Mouse (Mus musculus) megakaryocyte, embryonic 14.5 days (primary cell): Measurements from ENCODE around the gene Rassf8. TPM values are rescaled to one million over a fixed set of nuclear protein-coding genes. Genes with fewer than 3 reads are reported as not detected.

Experiments
- H3K27me3 ChIP-seq: replicated peaks from 2 replicates; pipeline ENCODE3; 2012; ENCODE audit warnings: inconsistent platforms
- H3K36me3 ChIP-seq: replicated peaks from 2 replicates; pipeline ENCODE3; 2012; ENCODE audit warnings: low read length, inconsistent platforms, mixed read lengths
- H3K4me1 ChIP-seq: 2 replicates; pipeline ENCODE4 v1.6.1; 2012; ENCODE audit warnings: inconsistent platforms
- H3K4me3 ChIP-seq: replicated peaks from 2 replicates; pipeline ENCODE3; 2012; ENCODE audit warnings: moderate library complexity, mild to moderate bottlenecking, inconsistent platforms
- H3K9me3 ChIP-seq: 2 replicates; pipeline ENCODE4 v1.6.1; 2012; ENCODE audit warnings: inconsistent platforms
- FLI1 ChIP-seq: IDR thresholded peaks from 2 replicates; pipeline ENCODE4 v1.6.1; 2012; ENCODE audit warnings: low read length, inconsistent platforms, mixed read lengths
- GATA1 ChIP-seq: IDR thresholded peaks from 3 replicates; pipeline ENCODE4 v1.6.1; 2012; ENCODE audit warnings: mixed read lengths, low read length, inconsistent platforms, borderline replicate concordance
- polyA plus RNA-seq: library from polyadenylated mRNA; stranded (reverse); fragments of >175 nt; gene quantifications from 2 replicates; pipeline ENCODE4 v1.2.3, GENCODE M21; 2012; ENCODE audit warnings: low replicate concordance; ENCODE audit not compliant: insufficient read depth

Rassf8 gene
- polyA plus RNA-seq, result 0.77 TPM in 1 of 2 replicates, not detected in the other

- Histone ChIP-seq H3K27me3 (peaks cover 87% of the 10 kb centered on the region), H3K9me3 (peaks cover 20% of the 10 kb centered on the region), H3K36me3 (no peaks in the 10 kb centered on the region), H3K4me3 (peak within 1 kb of the TSS; percentile 91), H3K4me1 (peaks cover 18% of the 10 kb centered on the region)
- TF ChIP-seq GATA1 (no peak), FLI1 (no peak)
These were observed at the start of gene Rassf8 for GRCm38 (mm10) chr6:145746132-145746849. Rassf8 (plus strand) TSS chr6:145746748.

GRCm38 (mm10) chr6:145701021-145701540, 45.5 kb upstream of the Rassf8 start:
- Histone ChIP-seq H3K4me3 (no peak overlapping the region), H3K9me3 (no peaks in the 10 kb centered on the region), H3K4me1 (no peaks in the 10 kb centered on the region), H3K36me3 (no peaks in the 10 kb centered on the region), H3K27me3 (peaks cover 4% of the 10 kb centered on the region)
- no peak for TF ChIP-seq FLI1
- no peak for TF ChIP-seq GATA1

DNA sequence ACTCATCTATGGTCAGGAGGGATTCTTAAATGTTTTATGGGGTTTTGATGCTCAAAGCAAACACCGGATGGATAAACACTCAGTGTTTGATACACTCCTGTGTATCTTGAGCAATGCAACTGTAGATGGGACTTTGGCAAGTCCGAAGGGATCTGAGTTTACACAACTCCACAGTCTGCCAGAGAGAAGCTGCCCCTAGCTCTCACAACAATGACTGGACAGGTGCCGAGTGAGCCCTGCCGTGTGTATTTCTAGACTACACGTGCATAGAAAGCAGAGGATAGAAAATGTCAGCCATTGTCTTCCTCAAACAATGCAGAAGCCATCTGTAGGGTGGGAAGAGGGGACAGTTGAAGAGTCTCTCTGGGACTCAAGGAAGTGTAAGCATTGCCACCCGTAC, 42.9 kb upstream of the Rassf8 start:
- no peak for TF ChIP-seq FLI1
- TF ChIP-seq GATA1, result no peak
- Histone ChIP-seq H3K4me3 (no peak overlapping the region), H3K27me3 (peaks cover 2% of the 10 kb centered on the region), H3K36me3 (no peaks in the 10 kb centered on the region), H3K4me1 (no peaks in the 10 kb centered on the region), H3K9me3 (no peaks in the 10 kb centered on the region)

DNA sequence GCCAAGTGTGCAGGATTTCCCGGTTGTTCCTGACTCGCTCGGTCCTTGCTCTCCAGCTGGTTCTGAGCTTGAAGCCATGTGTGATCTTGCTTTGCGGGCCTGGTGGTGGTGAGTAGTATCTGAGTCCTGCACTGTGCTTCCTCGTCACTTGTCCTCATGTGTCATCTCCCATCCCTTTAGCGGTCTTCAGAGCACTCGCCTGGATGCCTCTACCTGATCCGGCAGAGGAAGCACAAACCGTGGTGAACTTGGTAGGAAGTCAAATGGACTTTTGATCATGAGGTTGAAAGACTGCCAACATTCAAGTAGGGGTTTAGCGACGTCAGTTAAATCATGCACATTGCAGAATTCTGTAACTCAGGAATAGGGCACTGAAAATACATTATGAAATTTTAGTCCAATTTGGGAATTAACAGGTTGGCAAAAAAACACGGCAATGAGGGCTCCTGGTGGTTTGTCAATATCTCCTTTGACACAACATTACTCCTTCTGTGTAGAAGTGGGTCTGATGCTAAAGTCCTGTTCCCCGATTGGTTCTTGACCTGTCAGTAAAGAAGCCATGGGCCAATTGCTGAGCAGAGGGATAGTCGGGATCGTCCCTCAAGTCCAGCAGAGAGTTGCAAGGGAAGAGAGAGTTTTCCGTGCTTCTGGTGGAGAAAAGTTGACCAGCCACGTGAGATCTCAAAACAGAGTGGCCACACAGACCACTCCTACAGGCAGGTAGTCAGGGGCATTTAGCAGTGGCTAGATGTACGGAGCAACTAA, 36.4 kb upstream of the Rassf8 start:
- H3K4me3 ChIP-seq, result no peak overlapping the region
- H3K4me1 ChIP-seq, result no peaks in the 10 kb centered on the region
- no peaks in the 10 kb centered on the region for H3K36me3 ChIP-seq
- peaks cover 17% of the 10 kb centered on the region for H3K9me3 ChIP-seq
- no peaks in the 10 kb centered on the region for H3K27me3 ChIP-seq
- TF ChIP-seq GATA1, result no peak
- no peak for TF ChIP-seq FLI1

DNA sequence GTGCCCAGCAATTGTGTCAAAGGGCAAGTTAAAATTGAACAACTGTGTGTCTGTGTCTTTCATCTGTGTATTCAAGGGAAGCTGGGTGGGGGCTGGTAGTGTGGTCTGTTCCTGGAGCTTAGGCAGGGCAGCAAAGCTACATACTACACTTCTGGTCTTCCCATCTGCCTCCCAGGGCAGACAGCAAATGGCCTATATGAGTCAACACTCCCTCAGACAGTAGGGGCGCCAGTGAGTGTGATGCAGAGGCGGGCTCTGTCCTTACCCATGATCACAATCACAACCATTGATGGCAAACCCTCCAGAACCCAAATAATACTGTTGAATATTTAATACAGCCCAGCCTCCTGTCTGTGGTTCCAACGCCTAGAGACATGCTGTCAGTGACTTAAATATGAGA, 35.8 kb upstream of the Rassf8 start:
- no peaks in the 10 kb centered on the region for H3K36me3 ChIP-seq
- H3K27me3 ChIP-seq, result no peaks in the 10 kb centered on the region
- no peaks in the 10 kb centered on the region for H3K4me1 ChIP-seq
- H3K9me3 ChIP-seq, result peaks cover 18% of the 10 kb centered on the region
- TF ChIP-seq GATA1 (no peak), FLI1 (no peak)
- H3K4me3 ChIP-seq, result no peak overlapping the region

DNA sequence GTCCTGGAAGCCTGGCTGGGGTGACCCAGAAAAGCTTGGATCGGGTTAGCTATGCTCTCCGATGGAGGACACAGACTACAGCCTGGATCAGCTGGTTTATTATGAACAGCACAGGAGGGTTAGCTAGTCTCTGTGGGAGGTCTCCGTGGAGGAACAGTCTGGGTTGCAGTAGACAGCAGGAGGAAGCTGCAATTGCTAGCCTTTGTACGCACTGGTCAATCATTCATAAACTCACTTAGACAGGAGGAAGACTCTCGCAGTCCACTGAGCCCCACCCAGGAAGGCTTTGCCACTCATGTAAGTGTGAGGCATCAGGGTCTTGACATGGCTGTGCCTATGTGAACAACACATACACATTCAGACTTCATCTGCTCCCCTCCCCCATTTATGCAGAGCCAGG, 35.2 kb upstream of the Rassf8 start:
- no peaks in the 10 kb centered on the region for H3K4me1 ChIP-seq
- no peaks in the 10 kb centered on the region for H3K27me3 ChIP-seq
- no peaks in the 10 kb centered on the region for H3K36me3 ChIP-seq
- no peak for TF ChIP-seq FLI1
- TF ChIP-seq GATA1, result no peak
- peaks cover 18% of the 10 kb centered on the region for H3K9me3 ChIP-seq
- H3K4me3 ChIP-seq, result no peak overlapping the region

GRCm38 (mm10) chr6:145713241-145714114, 33.1 kb upstream of the Rassf8 start:
- Histone ChIP-seq H3K27me3 (no peaks in the 10 kb centered on the region), H3K9me3 (peaks cover 18% of the 10 kb centered on the region), H3K36me3 (no peaks in the 10 kb centered on the region), H3K4me3 (no peak overlapping the region), H3K4me1 (no peaks in the 10 kb centered on the region)
- TF ChIP-seq FLI1, result no peak
- TF ChIP-seq GATA1, result no peak

DNA sequence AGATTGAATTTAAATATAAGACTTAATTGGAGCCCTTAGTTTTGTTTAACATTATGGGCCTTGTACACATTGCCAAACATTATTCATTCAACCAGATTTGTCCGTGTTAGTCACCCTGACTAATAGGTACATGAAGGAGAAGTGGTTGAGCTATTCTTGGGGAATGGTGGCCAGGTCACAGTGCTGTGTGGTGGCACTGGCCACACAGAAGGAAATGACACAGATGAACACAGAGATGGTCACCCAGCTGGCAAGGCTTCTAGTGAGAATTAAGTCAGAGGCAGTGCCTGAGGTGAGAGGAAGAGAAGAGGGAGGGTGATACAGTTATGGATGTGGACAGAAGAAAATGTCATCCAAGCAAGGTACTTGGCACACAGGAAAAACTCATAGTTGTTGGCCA, 32.4 kb upstream of the Rassf8 start:
- TF ChIP-seq GATA1 (no peak), FLI1 (no peak)
- Histone ChIP-seq H3K36me3 (no peaks in the 10 kb centered on the region), H3K9me3 (peaks cover 18% of the 10 kb centered on the region), H3K27me3 (no peaks in the 10 kb centered on the region), H3K4me1 (no peaks in the 10 kb centered on the region), H3K4me3 (no peak overlapping the region)

DNA sequence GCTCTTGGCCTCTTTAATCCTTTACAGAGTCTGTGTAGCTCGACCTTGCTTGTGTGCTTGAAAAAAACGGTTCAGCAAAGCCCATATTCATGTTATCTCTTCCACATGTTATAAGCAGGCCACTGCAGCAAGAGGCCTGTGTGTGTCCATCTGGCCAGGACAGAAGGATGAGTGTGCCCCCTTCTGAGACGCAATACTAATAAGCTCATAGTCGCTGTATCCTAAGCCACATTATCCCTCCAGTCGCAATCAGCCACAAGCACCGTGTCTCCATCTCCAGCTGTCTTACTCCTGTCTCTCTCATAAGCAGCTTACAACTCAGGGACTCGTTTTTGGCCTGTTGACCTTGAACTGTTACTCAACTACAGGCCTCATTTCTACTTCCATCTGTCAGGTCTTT, 24.0 kb upstream of the Rassf8 start:
- Histone ChIP-seq H3K9me3 (0 out of 2 replicates have a peak, but pooled peaks cover 6% of the 10 kb centered on the region), H3K36me3 (no peaks in the 10 kb centered on the region), H3K4me1 (no peaks in the 10 kb centered on the region), H3K4me3 (no peak overlapping the region), H3K27me3 (no peaks in the 10 kb centered on the region)
- TF ChIP-seq GATA1 (no peak), FLI1 (no peak)
